Mouse (Mus musculus): ENCODE data around the gene Gm47841.

The Gm47841 gene

GRCm38 (mm10) chr15:101039651-101040050, 7.5 kb downstream of the Gm47841 start:
- DNase-seq, result no peak

GRCm38 (mm10) chr15:101028960-101029359, 18.2 kb downstream of the Gm47841 start:
- no peak for DNase-seq

GRCm38 (mm10) chr15:101011352-101011751, 35.8 kb downstream of the Gm47841 start:
- DNase-seq, result no peak

GRCm38 (mm10) chr15:101008386-101009010, 38.7 kb downstream of the Gm47841 start:
- DNase-seq, result no peak

GRCm38 (mm10) chr15:101007236-101007635, 40.0 kb downstream of the Gm47841 start:
- DNase-seq, result no peak

- peak in 1 of 2 experiments; percentile 5 for DNase-seq
Observed at GRCm38 (mm10) chr15:101006251-101007040, 40.8 kb downstream of the Gm47841 start.

GRCm38 (mm10) chr15:101005717-101006116, 41.5 kb downstream of the Gm47841 start:
- no peak for DNase-seq

- DNase-seq, result no peak
Observed at GRCm38 (mm10) chr15:101004538-101004937, 42.7 kb downstream of the Gm47841 start.

GRCm38 (mm10) chr15:101002466-101002865, 44.7 kb downstream of the Gm47841 start:
- no peak for DNase-seq

GRCm38 (mm10) chr15:101001685-101002084, 45.5 kb downstream of the Gm47841 start:
- no peak for DNase-seq

- DNase-seq, result peak in 1 of 2 experiments; percentile 17
Observed at GRCm38 (mm10) chr15:100997090-100997489, 50.1 kb downstream of the Gm47841 start.
